Mouse (Mus musculus) forebrain, embryonic 13.5 days (tissue): ENCODE measurements around the gene Zfx. TPM values are rescaled to one million over a fixed set of nuclear protein-coding genes. Genes with fewer than 3 reads are reported as not detected.

ENCODE experiments used
- ATAC-seq: fragments of 200-750 bp; cut with Nextera tagmentation; 2 replicates; pipeline ENCODE4 v1.8.0; 2017
- H3K27ac ChIP-seq: fragments of 300-500 bp; sonication (generic); 2 replicates; pipeline ENCODE4 v1.5.1; 2015; ENCODE audit warnings: inconsistent platforms, mild to moderate bottlenecking, moderate library complexity
- H3K27me3 ChIP-seq: fragments of 300-500 bp; sonication (generic); 2 replicates; pipeline ENCODE4 v1.6.1; 2015; ENCODE audit warnings: mild to moderate bottlenecking, inconsistent platforms
- H3K36me3 ChIP-seq: fragments of 300-500 bp; sonication (generic); 2 replicates; pipeline ENCODE4 v1.6.1; 2015; ENCODE audit warnings: mild to moderate bottlenecking, inconsistent platforms; ENCODE audit not compliant: poor library complexity, severe bottlenecking
- H3K4me1 ChIP-seq: fragments of 300-500 bp; sonication (generic); 2 replicates; pipeline ENCODE4 v1.6.1; 2015; ENCODE audit warnings: inconsistent platforms
- H3K4me2 ChIP-seq: fragments of 300-500 bp; sonication (generic); 2 replicates; pipeline ENCODE4 v1.6.1; 2015; ENCODE audit warnings: inconsistent platforms, mild to moderate bottlenecking, moderate library complexity
- H3K4me3 ChIP-seq: fragments of 300-500 bp; sonication (generic); 2 replicates; pipeline ENCODE4 v1.5.1; 2015; ENCODE audit warnings: mild to moderate bottlenecking, inconsistent platforms
- H3K9ac ChIP-seq: fragments of 300-500 bp; sonication (generic); 2 replicates; pipeline ENCODE4 v1.6.1; 2015; ENCODE audit warnings: mild to moderate bottlenecking, inconsistent platforms
- H3K9me3 ChIP-seq: fragments of 300-500 bp; sonication (generic); replicated peaks from 2 replicates; pipeline ENCODE4 v1.6.1; 2016; ENCODE audit warnings: inconsistent platforms
- WGBS: fragments of 180-500 bp; shearing (Covaris S2); methylation state at CpG from one replicate; pipeline ENCODE4 v1.1.7; 2015; 5-methylcytosine and 5-hydroxymethylcytosine counted together
- polyA plus RNA-seq: library from polyadenylated mRNA; unstranded; fragments of >200 nt; fragmentation: Nextera tagmentation; extraction: Ambion mirVana; gene quantifications from 2 replicates; pipeline ENCODE4 v1.2.1, GENCODE M21; 2015

Gene Zfx
- polyA plus RNA-seq, 1 experiment from 2014 or later: 30.1 TPM

DNA sequence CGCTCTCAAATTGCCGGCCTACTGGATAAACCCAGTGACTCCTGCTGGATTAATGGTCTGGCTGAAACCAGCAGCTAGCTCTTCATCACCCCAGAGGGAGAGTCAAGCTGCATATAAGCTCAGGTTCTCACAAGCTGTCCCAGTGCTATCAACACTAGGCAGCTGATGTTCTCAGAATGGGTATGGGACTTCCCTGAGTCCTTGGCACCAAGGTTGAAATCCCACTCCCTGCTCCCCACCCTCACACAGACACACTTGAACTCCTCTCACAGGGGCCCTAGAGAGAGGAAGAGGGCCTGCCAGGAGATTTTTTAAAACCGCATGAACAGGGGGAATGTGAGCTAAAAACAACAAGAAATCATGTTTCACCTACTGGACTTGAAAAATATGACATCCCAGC is 74.5 kb downstream of the Zfx start:
- no peak for ATAC-seq
- Histone ChIP-seq H3K36me3 (no peaks in the 10 kb centered on the region), H3K4me3 (no peak overlapping the region), H3K9ac (no peak overlapping the region), H3K27me3 (peaks cover 12% of the 10 kb centered on the region; the same call in 1 of the 2 replicates), H3K27ac (no peak overlapping the region), H3K4me2 (no peak overlapping the region), H3K9me3 (no peaks in the 10 kb centered on the region), H3K4me1 (no peaks in the 10 kb centered on the region)
- WGBS: 84% methylated on average over 3 of the region's 3 CpGs

DNA sequence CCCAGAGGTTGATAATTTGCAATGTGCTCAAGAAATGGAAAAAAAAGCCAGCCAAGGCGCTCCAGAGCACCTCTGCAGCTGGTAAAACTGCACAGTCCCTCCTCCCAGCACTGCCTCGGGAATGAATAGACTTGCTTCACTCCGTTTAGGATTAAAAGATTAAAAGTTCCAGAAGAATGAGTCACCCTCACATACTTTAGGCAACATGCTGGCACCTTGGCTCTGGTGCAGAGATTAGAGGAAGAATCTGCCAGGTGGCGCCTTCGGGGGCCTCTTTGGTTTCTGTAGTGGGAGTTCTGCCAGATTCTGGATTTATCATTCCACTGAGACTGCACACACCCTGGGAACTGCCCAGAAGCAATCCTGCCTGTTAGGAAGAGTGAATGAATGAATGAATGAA is 75.5 kb downstream of the Zfx start:
- peak; percentile 36; the same call in 1 of the 2 replicates for ATAC-seq

DNA sequence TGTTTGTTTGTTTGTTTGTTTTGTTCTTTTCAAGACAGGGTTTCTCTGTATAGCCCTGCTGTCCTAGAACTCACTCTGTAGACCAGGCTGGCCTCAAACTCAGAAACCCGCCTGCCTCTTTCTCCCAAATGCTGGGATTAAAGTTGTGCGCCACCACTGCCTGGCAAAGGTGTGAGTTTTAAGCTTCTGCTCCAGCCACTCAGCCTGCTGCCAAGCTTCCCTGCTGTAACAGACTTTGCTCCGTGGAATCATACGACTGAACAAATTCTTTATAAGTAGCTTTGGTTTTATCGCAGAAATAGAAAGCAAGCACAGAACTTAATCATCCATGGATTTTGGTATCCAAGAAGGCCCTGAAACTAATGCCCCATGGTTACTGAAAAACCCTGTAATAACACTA is 76.1 kb downstream of the Zfx start:
- 69% methylated on average over 5 of the region's 5 CpGs for WGBS
- H3K27ac ChIP-seq: no peak overlapping the region
- ATAC-seq: no peak

More for the DNA sequence above, 75.5 kb downstream of the Zfx start:
- WGBS: 16% methylated on average over 5 of the region's 5 CpGs
- H3K9ac ChIP-seq: no peak overlapping the region
- H3K27me3 ChIP-seq: peaks cover 12% of the 10 kb centered on the region; the same call in 1 of the 2 replicates
- no peak overlapping the region for H3K27ac ChIP-seq
- no peak overlapping the region for H3K4me3 ChIP-seq
- no peaks in the 10 kb centered on the region for H3K4me1 ChIP-seq
- H3K36me3 ChIP-seq: no peaks in the 10 kb centered on the region
- no peak overlapping the region for H3K4me2 ChIP-seq
- H3K9me3 ChIP-seq: no peaks in the 10 kb centered on the region

DNA sequence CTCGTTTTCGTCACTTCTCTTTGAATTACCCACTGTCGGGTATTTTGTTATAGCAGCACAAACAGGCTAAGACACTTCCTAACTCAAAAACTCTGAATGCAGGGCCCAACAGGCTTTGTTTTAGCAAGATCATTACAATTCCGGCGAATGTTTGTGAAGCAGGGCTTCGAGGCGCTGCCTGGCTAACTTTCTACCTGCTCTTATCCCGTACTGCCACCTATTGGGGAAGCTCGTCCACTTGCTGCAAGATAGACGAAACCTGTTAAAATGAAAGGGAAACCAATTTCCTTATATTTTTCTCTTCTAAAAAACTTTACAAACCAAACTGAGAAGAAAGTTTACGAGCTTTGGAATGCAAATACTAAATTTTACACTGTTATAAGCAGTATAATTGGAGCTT is 90.6 kb downstream of the Zfx start:
- 37% methylated on average over 11 of the region's 11 CpGs for WGBS

More for the DNA sequence above, 76.1 kb downstream of the Zfx start:
- H3K9ac ChIP-seq: no peak overlapping the region
- no peaks in the 10 kb centered on the region for H3K36me3 ChIP-seq
- no peaks in the 10 kb centered on the region for H3K4me1 ChIP-seq
- H3K9me3 ChIP-seq: no peaks in the 10 kb centered on the region
- no peak overlapping the region for H3K4me3 ChIP-seq
- H3K27me3 ChIP-seq: peaks cover 12% of the 10 kb centered on the region; the same call in 1 of the 2 replicates
- no peak overlapping the region for H3K4me2 ChIP-seq

DNA sequence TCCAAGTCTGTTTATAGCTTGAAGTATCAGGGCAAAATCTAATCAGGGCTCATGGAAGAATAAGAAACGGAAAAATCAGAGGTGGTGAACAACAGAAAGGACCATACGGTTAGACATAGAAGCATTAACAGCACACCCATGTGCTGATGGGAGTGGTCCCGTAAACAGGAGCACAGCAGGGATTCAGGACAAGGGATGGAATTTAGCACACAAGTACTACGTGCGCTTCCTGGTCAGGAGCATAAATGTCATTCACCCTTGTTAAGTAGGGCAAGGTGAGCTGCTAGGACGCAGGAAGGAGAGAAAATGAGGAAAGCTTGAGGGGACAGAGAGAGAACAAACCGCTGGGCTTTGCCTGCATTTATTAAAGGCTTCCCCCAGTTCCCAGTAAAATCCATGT is 93.4 kb downstream of the Zfx start:
- H3K4me3 ChIP-seq: no peak overlapping the region
- no peak overlapping the region for H3K4me2 ChIP-seq
- H3K36me3 ChIP-seq: no peaks in the 10 kb centered on the region
- ATAC-seq: no peak
- no peaks in the 10 kb centered on the region for H3K9me3 ChIP-seq
- H3K27me3 ChIP-seq: peaks cover 40% of the 10 kb centered on the region
- H3K27ac ChIP-seq: no peak overlapping the region
- WGBS: 73% methylated on average over 7 of the region's 7 CpGs
- no peak overlapping the region for H3K9ac ChIP-seq
- H3K4me1 ChIP-seq: no peaks in the 10 kb centered on the region

More for the DNA sequence above, 90.6 kb downstream of the Zfx start:
- H3K4me1 ChIP-seq: no peaks in the 10 kb centered on the region
- H3K4me2 ChIP-seq: no peak overlapping the region
- no peak overlapping the region for H3K4me3 ChIP-seq
- H3K9me3 ChIP-seq: no peaks in the 10 kb centered on the region
- peaks cover 25% of the 10 kb centered on the region; the same call in 1 of the 2 replicates for H3K27me3 ChIP-seq
- no peaks in the 10 kb centered on the region for H3K36me3 ChIP-seq
- no peak overlapping the region for H3K9ac ChIP-seq
- H3K27ac ChIP-seq: no peak overlapping the region
- no peak for ATAC-seq

Other genes starting within 250 kb of the Zfx start
- not detected in 2 replicates for gene AU015836, start 155.0 kb downstream of the Zfx start, polyA plus RNA-seq
- gene Eif2s3x, start 89.2 kb upstream of the Zfx start, polyA plus RNA-seq: 90.6 and 97.2 TPM in 2 replicates
- gene Klhl15, start 110.9 kb upstream of the Zfx start, polyA plus RNA-seq: 8.9 and 9.3 TPM in 2 replicates
- 0.09 and 0.12 TPM in 2 replicates for gene Fam90a1b, start 243.1 kb upstream of the Zfx start, polyA plus RNA-seq
- gene Apoo, start 243.4 kb upstream of the Zfx start, polyA plus RNA-seq: 133 and 135 TPM in 2 replicates